Mouse (Mus musculus) lung, adult 18-20 months (tissue): ENCODE data around the gene Mmp10.
A peak's percentile ranks its signal among the peaks of the same experiment; 100 is the strongest.

Source experiments
- DNase-seq, 2 experiments: peaks; one replicate each; pipeline ENCODE4 v3.0.0; 2022; ENCODE audit warnings: mixed read lengths in 2 of 2

Gene Mmp10

GRCm38 (mm10) chr9:7502051-7502450 lies at the start of gene Mmp10:
TSS of gene Mmp10 (plus strand) at chr9:7502352.
- no peak for DNase-seq

GRCm38 (mm10) chr9:7453302-7453701 lies 48.9 kb upstream of the Mmp10 start:
- DNase-seq, result no peak

- no peak for DNase-seq
Observed at GRCm38 (mm10) chr9:7470262-7470661, 31.9 kb upstream of the Mmp10 start.

GRCm38 (mm10) chr9:7483684-7484394 lies 18.3 kb upstream of the Mmp10 start:
- no peak for DNase-seq

GRCm38 (mm10) chr9:7501138-7501537 lies 1.0 kb upstream of the Mmp10 start:
- DNase-seq, result no peak

GRCm38 (mm10) chr9:7507321-7507876 lies 5.2 kb downstream of the Mmp10 start:
- no peak for DNase-seq

- no peak for DNase-seq
Observed at GRCm38 (mm10) chr9:7509619-7510233, 7.6 kb downstream of the Mmp10 start.

GRCm38 (mm10) chr9:7517944-7518571 lies 15.9 kb downstream of the Mmp10 start:
- no peak for DNase-seq

- DNase-seq, result peak in 1 of 2 experiments; percentile 2
Observed at GRCm38 (mm10) chr9:7526255-7526940, 24.2 kb downstream of the Mmp10 start.

GRCm38 (mm10) chr9:7542763-7543162 lies 40.6 kb downstream of the Mmp10 start:
- no peak for DNase-seq

- DNase-seq, result no peak
Observed at GRCm38 (mm10) chr9:7544923-7545457, 42.8 kb downstream of the Mmp10 start.

GRCm38 (mm10) chr9:7545471-7545870 lies 43.3 kb downstream of the Mmp10 start:
- DNase-seq, result peak; percentile 39 to 64

- DNase-seq, result no peak
Observed at GRCm38 (mm10) chr9:7545920-7546319, 43.8 kb downstream of the Mmp10 start.

GRCm38 (mm10) chr9:7551943-7552342 lies 49.8 kb downstream of the Mmp10 start:
- no peak for DNase-seq

- DNase-seq, result no peak
Observed at GRCm38 (mm10) chr9:7553536-7553935, 51.4 kb downstream of the Mmp10 start.

- peak; percentile 26 to 32 for DNase-seq
Observed at GRCm38 (mm10) chr9:7554382-7554781, 52.2 kb downstream of the Mmp10 start.

- DNase-seq, result peak in 1 of 2 experiments; percentile 29
Observed at GRCm38 (mm10) chr9:7558221-7559017, 56.3 kb downstream of the Mmp10 start, which contains the start of gene Mmp8. TSS of gene Mmp8 (plus strand) at chr9:7558456.
